Mouse (Mus musculus) megakaryocyte-erythroid progenitor cell, adult 5-6 weeks (primary cell): Measurements from ENCODE around the gene Wdr74. TPM values are rescaled to one million over a fixed set of nuclear protein-coding genes. Genes with fewer than 3 reads are reported as not detected.
"Not testable (repeated sequence)": the region's sequence is repeated elsewhere in the genome, so short reads cannot be mapped to it uniquely, and the experiment has no call there.

Experiments
- ATAC-seq: replicated peaks from 2 replicates; pipeline ENCODE4 v1.8.0; 2016; ENCODE audit warnings: mild to moderate bottlenecking, inconsistent platforms; ENCODE audit not compliant: severe bottlenecking, poor library complexity, low FRiP score, low TSS enrichment
- total RNA-seq, 2 experiments: library from RNA; stranded (forward) in 1 of 2; stranded (reverse) in 1 of 2; fragments of 200-1000, 215-1000 nt in 1 of 2; fragments of >200 nt in 1 of 2; fragmentation: Nextera tagmentation in 1 of 2; gene quantifications; 2 replicates each; pipeline ENCODE4 v1.2.3; 2014 to 2017

Gene Wdr74
- total RNA-seq, 2 experiments from 2014 or later, result 142 to 207 TPM

DNA sequence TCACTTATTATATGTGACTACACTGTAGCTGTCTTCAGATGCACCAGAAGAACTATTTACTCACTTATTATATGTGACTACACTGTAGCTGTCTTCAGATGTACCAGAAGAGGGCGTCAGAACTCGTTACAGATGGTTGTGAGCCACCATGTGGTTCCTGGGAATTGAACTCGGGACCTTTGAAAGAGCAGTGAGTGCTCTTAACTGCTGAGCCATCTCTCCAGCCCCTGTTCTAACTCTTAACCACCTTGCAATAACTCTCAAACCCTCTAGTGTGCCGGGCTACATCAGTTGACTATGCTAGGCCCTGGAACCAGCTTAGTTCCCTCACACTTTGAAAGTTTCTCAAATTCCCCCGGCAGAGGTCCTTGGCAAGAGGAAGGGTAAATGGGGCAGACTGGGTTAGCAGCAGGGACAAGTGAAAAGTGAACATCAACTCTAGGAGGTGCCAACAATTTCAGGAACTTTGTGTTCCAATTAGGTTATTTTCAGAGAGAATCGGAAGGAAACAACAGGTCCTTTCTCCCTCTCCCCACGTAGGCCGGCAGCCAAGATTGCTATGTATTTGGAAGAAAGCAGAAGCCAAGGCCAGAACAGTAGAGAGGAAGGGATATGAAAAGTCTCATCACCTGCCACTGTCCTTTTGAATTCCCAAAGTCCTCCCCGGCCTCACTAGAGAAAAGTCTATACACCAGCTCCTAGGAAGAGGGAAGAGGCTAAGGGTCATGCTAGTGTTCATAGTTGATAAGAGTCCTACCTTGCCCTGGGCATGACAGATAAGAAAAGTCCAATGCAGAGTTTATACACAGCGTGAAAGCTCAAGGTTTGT lies 20.8 kb upstream of the Wdr74 start:
- peak; percentile 48 for ATAC-seq

DNA sequence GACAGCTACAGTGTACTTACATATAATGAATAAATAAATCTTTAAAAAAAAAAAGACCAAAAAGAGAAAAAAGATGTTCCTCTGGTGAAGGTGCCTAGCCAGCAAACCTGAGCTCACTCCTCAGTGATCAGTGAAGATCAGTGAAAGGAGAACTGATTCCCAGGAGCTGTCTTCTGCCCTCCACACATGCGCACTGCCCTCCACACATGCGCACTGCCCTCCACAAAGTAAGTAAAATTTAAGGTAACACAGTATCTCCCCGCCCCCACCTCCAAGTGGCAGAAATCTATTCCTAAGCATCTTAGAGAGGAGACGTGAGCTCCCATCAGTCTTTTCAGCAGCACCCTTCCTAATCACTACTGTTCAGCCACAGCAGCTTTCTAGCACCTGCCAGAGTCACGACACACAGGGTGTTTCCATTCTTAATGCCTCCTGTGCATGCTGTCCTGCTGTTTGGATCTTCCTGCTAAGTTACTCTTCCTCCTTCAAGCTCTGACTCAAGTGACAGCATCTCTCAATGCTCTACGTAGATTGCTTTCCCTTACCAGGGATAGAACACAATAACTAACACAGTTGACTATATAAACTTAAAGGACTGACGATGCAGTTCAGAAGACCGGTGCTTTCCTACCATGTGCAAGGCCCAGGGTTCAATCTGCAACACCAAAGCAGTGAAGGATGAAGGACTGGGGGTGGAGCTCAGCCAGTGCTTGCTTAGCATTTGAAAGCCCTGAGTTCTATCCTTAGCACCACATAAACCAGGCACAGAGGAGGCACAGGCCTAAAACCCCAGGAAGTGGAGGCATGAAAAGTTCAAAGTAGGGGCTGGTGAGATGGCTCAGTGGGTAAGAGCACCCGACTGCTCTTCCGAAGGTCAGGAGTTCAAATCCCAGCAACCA lies 19.5 kb upstream of the Wdr74 start:
- ATAC-seq, result no peak

DNA sequence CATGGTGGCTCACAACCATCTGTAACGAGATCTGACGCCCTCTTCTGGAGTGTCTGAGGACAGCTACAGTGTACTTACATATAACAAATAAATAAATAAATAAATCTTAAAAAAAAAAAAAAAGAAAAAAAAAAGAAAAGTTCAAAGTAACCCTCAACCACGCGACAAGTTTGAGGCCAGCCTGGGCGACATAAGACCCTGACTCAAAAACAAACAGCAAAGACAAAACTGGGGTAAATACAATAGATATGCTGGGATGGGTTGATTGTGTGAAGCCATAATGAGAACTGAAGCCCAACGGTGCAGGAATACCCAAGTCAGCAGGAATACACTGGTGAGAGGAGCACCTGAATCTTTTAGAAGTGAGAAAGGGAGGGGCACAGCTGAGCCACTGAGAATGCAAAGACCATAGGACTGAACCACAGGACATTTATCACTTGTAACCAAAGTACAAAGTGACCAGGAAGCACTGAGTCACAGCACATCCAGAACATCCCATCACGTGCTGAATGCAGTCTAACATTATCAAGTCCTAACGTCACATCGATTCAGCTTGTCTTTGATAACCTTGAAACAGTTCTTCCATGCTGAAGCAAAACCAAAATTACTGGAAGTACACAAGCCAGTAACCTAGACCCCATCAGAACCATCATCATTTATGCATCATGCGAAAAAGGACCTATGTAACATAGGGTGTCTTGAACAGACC lies 18.7 kb upstream of the Wdr74 start:
- ATAC-seq, result no peak

DNA sequence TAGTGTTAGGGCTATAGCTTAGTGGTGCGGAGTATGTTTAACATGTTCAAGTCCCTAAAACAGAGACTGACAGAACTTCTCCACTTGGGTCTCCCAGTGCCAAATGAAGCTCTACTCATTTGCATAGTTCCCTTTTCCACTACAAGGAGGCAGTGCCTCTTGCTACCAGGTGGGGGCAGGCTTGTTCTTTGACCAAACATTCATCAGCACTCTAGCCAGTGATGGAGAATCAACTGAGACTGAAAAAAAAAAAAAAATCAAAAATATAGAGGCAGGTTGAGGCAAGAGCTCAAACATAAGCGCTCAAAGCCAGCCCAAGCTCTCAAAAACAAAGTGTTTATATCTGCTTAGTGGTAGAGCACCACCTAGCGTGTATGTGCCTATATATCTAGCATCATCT lies 17.3 kb upstream of the Wdr74 start:
- no peak for ATAC-seq

DNA sequence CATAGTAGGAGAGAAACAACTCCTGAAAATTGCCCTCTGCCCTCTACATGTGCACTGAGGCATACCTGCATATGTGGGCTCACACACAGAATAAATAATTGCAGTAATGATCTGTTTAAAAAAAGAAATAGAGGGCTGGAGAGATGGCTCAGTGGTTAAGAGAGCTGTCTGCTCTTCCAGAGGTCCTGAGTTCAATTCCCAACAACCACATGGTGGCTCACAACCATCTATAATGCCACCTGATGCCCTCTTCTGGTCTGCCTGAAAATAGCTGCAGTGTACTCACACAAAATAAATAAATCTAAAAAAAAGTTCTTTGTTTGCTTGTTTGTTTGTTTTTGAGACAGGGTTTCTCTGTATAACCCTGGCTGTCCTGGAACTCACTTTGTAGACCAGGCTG lies 16.6 kb upstream of the Wdr74 start:
- not testable (repeated sequence) for ATAC-seq

DNA sequence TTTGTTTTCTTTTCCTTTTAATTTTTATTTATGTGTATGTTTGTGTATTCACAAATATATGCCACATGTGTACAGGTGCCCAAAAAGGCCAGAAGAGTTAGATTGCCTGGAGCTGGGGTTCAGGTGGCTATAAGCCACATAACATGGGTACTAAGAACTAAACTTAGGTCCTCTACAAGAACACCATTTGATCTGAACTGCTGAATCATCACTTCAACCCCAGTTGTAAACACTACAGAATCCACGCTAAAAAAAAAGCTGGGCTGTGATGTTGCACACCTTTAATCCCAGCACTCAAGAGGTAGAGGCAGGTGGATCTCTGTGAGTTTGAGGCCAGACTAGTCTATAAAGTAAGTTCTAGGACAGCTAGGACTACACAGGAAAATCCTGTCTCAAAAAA lies 14.2 kb upstream of the Wdr74 start:
- no peak for ATAC-seq

DNA sequence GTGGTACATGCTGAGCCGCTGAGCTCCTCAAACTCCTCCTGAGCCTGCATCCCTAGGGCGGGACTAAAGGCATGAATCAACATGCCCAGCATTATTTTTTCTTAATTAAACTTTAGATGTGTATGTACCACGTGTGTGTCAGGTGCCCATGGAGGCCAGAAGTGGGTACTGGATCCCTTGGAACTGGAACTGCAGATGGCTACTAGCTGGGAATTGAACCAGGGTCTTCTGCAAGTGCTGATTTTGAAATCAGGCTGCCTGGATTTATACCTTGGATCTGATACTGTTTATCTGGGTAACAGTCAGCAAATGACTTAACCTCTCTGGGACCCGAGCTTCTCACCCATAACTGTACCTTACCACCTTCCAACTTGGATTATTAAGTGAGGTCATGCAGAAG lies 13.6 kb upstream of the Wdr74 start:
- ATAC-seq, result no peak

DNA sequence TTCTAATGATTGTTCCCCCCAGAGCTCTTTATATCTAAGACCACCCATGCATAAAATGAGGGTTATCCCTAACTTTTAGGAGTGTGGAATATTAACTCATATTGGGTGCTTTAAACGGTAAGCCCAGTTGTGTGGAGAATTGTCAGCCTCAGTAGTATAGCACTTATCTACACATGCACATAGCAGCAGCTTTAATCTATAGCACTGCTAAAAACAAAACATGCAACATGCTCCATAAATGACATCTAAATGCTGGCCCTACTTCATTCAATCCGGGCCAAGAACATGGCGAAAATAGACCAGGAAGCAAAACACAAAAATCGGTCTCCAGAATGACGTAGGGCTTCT lies 13.1 kb upstream of the Wdr74 start:
- 0 out of 2 replicates have a peak, but pooled peaks have one; percentile 2 for ATAC-seq

DNA sequence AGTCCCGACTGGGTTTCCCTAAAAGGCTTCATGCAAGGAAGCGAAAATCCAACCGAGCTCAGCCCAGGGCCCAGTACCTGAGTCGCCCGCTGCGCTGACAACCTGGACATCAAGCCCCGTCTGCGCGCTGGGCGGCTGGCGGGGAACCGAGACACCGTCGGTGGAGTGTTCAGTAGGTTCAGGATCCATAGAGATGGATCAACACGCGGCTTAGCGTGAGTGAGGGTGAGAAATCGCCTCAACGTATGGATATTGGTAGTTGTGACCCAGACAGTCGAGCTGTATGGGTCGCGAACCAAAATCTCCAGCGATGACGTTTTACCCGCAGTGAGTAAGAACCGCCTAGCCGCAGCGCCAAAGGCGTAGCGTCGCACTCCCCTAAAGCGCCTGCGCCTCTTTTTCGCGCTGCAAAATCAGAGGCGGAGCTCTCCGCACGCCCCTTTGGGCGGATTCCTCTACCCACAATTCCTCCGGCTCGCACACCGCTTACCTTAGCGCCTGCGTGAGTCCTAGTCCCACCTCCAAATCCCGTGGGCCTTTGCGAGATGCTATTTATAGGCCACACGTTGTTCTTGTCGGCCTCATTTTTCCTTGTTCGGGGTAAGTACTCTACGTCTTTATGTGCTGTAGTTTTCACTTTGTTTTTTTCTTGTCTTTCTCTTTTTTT lies 12.6 kb upstream of the Wdr74 start, which contains the start of gene Slc3a2:
Gene Slc3a2 (minus strand): TSS at position 463 of the 667 bp plus-strand sequence.
- peak; percentile 82 for ATAC-seq

DNA sequence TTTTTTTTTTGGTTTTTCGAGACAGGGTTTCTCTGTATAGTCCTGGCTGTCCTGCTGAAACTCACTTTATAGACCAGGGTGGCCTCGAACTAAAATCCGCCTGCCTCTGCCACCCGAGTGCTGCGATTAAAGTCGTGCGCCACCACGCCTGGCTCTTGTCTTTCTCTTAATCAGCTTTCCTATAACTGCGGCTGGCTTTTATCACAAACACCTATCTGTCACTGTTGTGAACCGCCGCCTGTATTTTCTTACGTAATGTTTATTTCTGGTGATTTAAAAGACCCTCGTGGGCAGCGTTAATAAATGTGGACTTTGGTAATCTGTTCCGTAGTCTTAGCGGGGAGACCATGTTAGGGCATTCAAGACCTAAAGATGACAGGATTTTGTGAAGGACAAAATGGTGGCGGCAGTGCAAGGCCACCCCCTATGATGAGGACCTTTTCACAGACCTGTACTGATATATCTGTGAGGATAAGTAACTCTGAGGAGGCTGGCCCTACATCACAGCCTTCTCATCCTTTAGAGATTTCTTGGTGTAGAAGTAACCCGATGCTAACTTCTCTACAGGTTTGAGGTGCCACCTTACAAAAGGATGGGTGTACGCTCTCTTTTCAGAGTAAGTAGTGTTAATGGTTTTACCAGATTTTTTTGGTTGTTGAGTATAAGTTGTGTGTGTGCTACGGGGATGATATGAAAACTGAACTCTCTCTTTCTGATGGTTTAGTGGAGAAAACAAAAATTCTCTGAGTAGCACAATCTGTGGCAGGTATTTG lies 11.9 kb upstream of the Wdr74 start:
- no peak for ATAC-seq

DNA sequence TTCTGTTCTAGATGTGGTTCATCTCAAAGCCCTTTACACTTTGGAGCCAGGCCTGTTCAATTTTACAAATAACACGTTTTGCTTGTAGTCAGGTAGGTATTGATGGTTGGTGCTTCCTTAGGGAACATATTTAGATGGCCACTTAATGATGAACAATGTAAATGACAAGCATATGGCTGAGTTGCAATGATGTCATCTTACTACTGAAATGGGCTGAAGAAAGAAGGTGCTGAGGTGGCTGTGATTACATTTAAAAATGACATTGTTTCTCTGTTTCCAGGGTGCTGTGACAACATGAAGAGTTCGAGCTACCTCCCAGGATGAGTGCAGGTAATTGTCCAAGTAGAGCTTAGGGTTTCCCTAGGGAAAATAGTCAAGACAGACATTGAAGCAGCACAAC lies 11.2 kb upstream of the Wdr74 start:
- no peak for ATAC-seq

DNA sequence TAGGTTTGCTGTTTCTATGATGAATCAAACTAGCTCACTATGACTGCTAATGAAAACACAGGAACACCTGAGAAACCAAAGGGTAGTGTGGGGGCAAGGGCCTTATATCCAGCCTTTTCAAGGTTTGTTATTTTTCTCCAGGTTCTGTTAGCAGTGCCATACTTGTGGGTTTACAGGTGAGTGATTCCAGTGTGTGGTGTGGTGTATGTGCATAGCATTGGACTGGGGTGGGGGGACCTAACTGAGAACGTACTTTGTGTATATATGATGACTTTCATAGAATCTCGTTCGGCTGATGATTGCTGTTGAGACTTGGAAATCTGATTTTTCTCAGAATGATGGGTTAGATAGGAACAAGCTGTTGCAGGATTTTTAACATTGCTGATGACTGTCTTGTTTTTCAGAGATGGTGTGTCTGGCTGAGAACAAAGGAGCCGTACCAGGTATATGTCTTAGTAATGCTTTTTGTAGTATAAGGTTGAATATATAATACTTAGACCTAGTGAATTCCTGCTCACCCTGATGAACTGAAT lies 10.5 kb upstream of the Wdr74 start:
- no peak for ATAC-seq

DNA sequence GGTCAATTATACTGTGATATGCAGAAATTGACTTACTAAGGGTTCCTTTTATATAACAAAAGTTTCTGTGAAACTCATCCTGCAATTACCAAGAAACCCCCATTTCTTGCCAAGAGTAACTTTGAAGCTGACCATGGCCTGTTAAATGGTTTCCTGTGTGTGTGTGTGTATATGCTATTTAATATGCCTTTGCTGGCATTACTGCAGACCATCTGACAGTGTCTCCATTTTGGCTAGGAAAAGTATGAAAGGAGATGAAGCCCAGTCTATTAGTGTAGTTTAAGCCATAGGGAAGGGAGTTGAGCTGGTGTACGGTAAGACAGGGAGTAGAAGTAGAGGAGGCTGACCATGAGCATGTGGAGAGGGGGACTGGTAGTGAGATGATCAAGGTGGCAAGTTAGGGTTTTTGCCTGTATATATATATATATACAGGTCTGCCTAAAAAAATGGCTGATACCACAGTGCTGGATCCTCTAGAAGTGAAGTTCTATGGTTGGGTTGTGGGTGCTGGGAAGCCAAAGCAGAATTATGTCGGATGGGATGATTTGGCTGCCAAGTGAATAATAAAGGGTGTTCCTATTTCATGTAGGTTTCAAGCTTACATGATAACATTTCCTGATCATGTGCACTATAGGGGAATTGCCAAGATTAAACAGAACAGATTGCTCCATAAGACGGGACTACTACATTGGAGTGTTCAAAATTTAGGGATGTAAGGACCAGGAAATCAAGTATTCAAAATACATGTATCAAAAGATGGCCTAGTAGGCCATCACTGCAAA lies 8.8 kb upstream of the Wdr74 start:
- ATAC-seq, result 0 out of 2 replicates have a peak, but pooled peaks have one; percentile 2

DNA sequence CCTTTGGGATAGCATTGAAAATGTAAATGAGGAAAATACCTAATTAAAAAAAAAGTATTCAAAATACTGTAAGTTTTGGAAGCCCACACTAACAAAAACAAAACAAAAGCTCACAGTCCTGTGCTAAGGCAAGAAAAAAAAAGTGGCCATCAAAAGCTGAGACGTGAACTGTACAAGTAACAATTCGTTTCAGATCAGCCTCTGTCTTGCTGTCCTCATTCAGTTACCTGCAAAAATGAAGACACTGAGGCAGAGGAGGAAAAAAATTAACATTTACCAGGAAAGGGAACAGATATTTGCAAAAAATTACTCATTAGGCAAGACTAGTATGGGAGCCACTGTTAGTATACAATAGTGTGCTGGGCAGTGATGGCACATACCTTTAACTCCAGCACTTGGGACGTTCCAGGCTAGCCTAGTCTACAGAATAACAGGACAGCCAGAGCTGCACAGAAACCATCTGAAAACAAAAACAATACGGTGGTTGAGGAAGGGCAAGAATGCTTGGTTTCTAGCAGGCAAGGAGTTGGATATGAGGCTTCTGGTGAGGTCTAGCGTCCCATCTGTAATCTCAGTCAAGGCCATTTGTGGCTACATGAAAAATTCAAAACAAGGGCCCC lies 8.0 kb upstream of the Wdr74 start:
- ATAC-seq, result peak; percentile 26; the same call in 1 of the 2 replicates

DNA sequence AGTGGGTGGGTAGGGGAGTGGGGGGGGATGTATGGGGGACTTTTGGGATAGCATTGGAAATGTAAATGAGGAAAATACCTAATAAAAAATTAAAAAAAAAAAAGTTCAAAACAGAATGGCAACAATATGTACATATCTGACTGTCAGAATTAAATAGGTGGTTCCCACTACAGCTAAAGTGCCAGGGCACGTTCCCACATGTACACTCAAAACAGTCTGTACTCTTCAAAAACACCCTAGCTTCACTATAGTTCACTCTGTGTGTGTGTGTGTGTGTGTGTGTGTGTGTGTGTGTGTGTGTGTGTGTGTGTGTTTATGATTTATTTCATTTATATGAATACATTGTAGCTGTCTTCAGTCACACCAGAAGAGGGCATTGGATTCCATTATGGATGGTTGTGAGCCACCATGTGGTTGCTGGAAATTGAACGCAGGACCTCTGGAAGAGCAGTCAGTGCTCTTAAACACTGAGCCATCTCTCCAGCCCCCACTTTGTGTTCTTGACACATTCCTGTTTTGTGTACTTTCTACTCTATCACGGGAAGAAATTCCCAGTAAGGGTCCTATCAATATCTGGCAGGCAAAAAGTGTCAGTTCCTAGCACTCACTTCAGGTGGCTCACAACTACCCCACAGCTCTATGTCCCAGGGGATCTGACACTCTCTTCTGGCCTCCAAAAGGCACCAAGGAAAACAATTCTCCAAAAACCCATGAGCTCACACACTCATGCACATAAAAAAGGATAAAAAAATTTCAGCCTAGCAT lies 7.1 kb upstream of the Wdr74 start:
- ATAC-seq, result not testable (repeated sequence)

DNA sequence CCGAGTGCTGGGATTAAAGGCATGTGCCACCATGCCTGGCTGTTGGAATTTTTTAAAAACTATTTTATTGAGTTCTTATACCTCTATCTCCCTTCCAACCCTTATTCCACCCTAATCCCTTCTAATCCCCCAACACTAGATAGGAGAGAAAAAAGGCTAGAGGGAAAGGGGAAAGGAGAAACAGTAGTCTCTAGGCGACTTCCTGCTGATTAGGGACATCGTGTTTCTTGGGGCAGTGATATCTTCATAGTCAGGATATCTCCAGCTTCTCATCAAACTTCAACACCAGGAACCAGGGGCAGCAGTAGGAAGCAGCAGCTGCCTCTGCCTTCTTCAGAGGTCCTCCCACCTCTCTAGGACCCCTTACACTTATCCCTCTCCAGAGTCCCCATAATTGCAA lies 1.3 kb upstream of the Wdr74 start:
- no peak for ATAC-seq

DNA sequence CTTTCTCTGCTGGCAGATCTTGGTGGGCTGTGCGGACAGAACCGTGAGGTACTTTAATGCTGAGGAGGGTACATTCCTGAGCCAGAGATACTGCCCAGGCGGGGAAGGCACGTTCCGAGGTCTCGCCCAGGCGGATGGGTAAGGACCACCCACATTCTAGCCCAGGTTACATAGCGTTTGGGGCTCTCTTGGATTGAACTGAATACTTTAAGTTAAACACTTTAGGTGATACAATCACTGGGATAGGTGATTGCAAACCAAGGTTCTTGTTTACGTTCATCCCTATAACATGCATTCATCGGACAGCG lies 487 bp downstream of the Wdr74 start:
- peak; percentile 46 for ATAC-seq
